Mouse (Mus musculus) spleen, postnatal 4 days (tissue): ENCODE data around the gene Mtr.
"Not testable (repeated sequence)": the region's sequence is repeated elsewhere in the genome, so short reads cannot be mapped to it uniquely, and the experiment has no call there.

Source experiments
- DNase-seq, 2 experiments: peaks; one replicate each; pipeline ENCODE4 v3.0.0; 2022; ENCODE audit warnings: low spot score in 2 of 2

Gene Mtr

GRCm38 (mm10) chr13:12159288-12160120 is 98.4 kb downstream of the Mtr start:
- DNase-seq = no peak

GRCm38 (mm10) chr13:12153922-12154321 is 104.0 kb downstream of the Mtr start:
- no peak for DNase-seq

- DNase-seq = no peak
Measured at GRCm38 (mm10) chr13:12146918-12147507, 110.9 kb downstream of the Mtr start.

- no peak for DNase-seq
Measured at GRCm38 (mm10) chr13:12146402-12146801, 111.5 kb downstream of the Mtr start.

DNA sequence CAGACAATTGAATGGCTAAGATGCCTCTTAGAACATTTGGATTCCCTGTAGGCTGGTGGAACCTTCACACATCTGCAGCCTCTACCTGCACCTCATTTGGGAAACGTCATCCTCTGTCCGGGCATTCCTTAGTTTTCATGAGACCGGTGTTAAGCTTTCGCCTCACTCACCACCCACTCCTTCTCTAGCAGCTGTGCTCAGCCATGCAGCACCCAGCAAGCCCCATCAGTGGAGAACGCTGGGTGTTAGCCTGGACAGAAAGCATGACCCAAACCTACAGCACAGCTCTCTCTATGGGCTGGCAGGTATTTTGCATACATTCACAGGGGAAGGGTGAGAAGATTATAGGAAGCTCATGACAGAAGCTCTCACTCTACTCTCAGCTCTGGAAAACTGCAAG is 114.6 kb downstream of the Mtr start:
- DNase-seq = no peak

- not testable (repeated sequence) for DNase-seq
Measured at GRCm38 (mm10) chr13:12136461-12136860, 121.5 kb downstream of the Mtr start.

- DNase-seq = no peak
Measured at GRCm38 (mm10) chr13:12133549-12133948, 124.4 kb downstream of the Mtr start.
